Comparison of ENCODE assay signal across 16 mouse cellular contexts in genomic region chr2:131755107-131755506, GRCm38 (mm10).
DNase-seq lines count a peak whose midpoint lies in the region.
"Had no signal": no experiment of that assay in that cellular context is flagged by ENCODE, and none has a peak within 500 bp of the region (broad histone marks: within the 10 kb centered on the region; RNA-seq: fewer than 3 reads in every experiment).

No protein-coding gene starts in this region.

- peak; percentile 68 for DNase-seq in heart, adult 11 months
- DNase-seq in heart, adult 18-20 months, result no peak
- DNase-seq in ES-CJ7 (ENCODE audit: low read depth, low spot score) (peak; percentile 19), R1 (ENCODE audit: low read depth, low spot score) (peak; percentile 72), liver (no peak)
- peak; percentile 36 for DNase-seq in mesoderm, embryonic 11.5 days (ENCODE audit: low read depth, low spot score)
- no peak for DNase-seq in thymus, postnatal 4 days
- DNase-seq in cerebellum, adult 11-12 months, result no peak
- DNase-seq: adrenal gland, postnatal 14 days; cerebellum, adult 2 months; cerebellum, postnatal 10 days; gastrocnemius, postnatal 14 days; heart, postnatal 10 days; heart, postnatal 4 days; kidney, adult 11 months; kidney, adult 9 months had no signal

Comparison
In these comparisons a context has a peak if more than half of its experiments do, and no peak if none do; other contexts are left out.
1. DNase-seq: peak in heart, adult 11 months (single experiment), ES-CJ7 (single experiment), R1 (single experiment) and mesoderm, embryonic 11.5 days (single experiment); none in heart, adult 18-20 months (0 of 2), liver (single experiment), thymus, postnatal 4 days (single experiment) and cerebellum, adult 11-12 months (single experiment).